ENCODE assay signal across 7 mouse cellular contexts in the genomic region with DNA sequence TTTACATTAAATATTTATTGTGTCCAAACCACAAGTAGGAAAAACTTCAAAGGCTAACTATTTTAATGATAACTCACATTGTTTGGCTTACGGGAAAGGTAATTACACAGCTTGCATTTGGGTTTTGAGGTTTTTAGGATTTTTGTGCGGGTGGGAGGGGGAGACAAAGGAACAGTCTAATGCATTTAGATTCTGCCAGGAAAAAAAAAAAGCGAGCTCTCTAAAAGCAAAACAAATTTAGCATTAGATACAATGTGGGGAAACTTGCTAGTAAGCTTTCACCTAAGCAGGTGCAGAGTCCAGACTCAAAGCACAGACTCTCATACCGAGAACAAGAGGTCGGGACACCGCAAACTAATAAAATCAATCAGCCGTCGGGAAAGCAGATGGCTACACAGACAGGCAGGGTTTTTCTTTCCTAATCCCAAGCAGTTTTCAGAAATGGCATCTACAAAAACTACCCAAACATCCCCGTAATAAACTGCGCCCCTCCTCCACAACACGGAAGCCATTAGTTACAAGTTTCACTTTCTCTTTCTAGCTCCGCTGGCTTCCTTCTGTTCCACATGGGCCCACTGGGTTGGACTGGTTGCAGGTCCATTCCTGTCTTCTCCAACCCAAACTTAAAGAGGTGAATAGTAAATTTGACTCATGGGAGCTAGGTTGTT. TPM values are rescaled to one million over a fixed set of nuclear protein-coding genes. Genes with fewer than 3 reads are reported as not detected.
DNase-seq lines count a peak whose midpoint lies in the region; ATAC-seq and TF ChIP-seq lines count a peak whose summit lies in the region.

No protein-coding gene starts in this region.

- H3K9me3 ChIP-seq in kidney, postnatal 0 days (replicated peaks; ENCODE audit: low read length) = no peaks in the 10 kb centered on the region
- no peaks in the 10 kb centered on the region for H3K9me3 ChIP-seq in hindbrain, embryonic 12.5 days (replicated peaks)

- H3ac ChIP-seq in C2C12 (ENCODE audit: control insufficient read depth, insufficient read length, low read depth) = peak overlapping the region; percentile 21

- ATAC-seq in erythroblast, adult 5-6 weeks (replicated peaks; ENCODE audit: low FRiP score, poor library complexity, severe bottlenecking) = peak; percentile 79
- ATAC-seq in kidney, postnatal 0 days (replicated peaks; ENCODE audit: low FRiP score, low read depth) = no peak
- peak; percentile 67 for ATAC-seq in megakaryocyte progenitor cell, adult 5-6 weeks (replicated peaks; ENCODE audit: poor library complexity)
- ATAC-seq in hindbrain, embryonic 12.5 days (ENCODE audit: low FRiP score) = no peak

- TF ChIP-seq CTCF in C2C12 (IDR thresholded peaks at IDR 0.05; ENCODE audit: control insufficient read depth, insufficient read depth, insufficient read length) = no peak
- no peak for TF ChIP-seq CTCF in kidney, postnatal 0 days (IDR thresholded peaks at IDR 0.05; ENCODE audit: low read depth)

- peaks cover 38% of the 10 kb centered on the region for H3K79me2 ChIP-seq in C2C12 (ENCODE audit: control insufficient read depth, insufficient read depth)

- no peaks in the 10 kb centered on the region for H3K27me3 ChIP-seq in C2C12 (ENCODE audit: control insufficient read depth, insufficient read depth, insufficient read length)
- no peaks in the 10 kb centered on the region for H3K27me3 ChIP-seq in kidney, postnatal 0 days (ENCODE audit: insufficient read depth, low read length)
- H3K27me3 ChIP-seq in hindbrain, embryonic 12.5 days = no peaks in the 10 kb centered on the region

- peak overlapping the region; percentile 19; the same call in 1 of the 2 replicates for H3K9ac ChIP-seq in kidney, postnatal 0 days (ENCODE audit: low read depth, low read length)
- no peak overlapping the region for H3K9ac ChIP-seq in hindbrain, embryonic 12.5 days

- H3K36me3 ChIP-seq in C2C12 (ENCODE audit: control insufficient read depth, insufficient read depth) = no peaks in the 10 kb centered on the region
- H3K36me3 ChIP-seq in kidney, postnatal 0 days (ENCODE audit: insufficient read depth, low read length) = no peaks in the 10 kb centered on the region
- no peaks in the 10 kb centered on the region for H3K36me3 ChIP-seq in hindbrain, embryonic 12.5 days

- peak overlapping the region; percentile 63 for H3K27ac ChIP-seq in kidney, postnatal 0 days
- no peak overlapping the region for H3K27ac ChIP-seq in hindbrain, embryonic 12.5 days

- peaks cover 2% of the 10 kb centered on the region for H3K79me3 ChIP-seq in C2C12 (ENCODE audit: low read depth)

- WGBS in kidney, postnatal 0 days = 21% methylated on average over 12 of the region's 12 CpGs
- 74% methylated on average over 12 of the region's 12 CpGs for WGBS in hindbrain, embryonic 12.5 days

- H3K4me1 ChIP-seq in kidney, postnatal 0 days (replicated peaks; ENCODE audit: insufficient read depth, low read length) = no peaks in the 10 kb centered on the region
- no peaks in the 10 kb centered on the region for H3K4me1 ChIP-seq in hindbrain, embryonic 12.5 days

- H3K4me3 ChIP-seq in C2C12 (ENCODE audit: insufficient read depth, poor library complexity, severe bottlenecking) = peak overlapping the region; percentile 16
- peak overlapping the region; percentile 37 for H3K4me3 ChIP-seq in kidney, postnatal 0 days (replicated peaks; ENCODE audit: low read depth, low read length)
- H3K4me3 ChIP-seq in hindbrain, embryonic 12.5 days = no peak overlapping the region

- H3K4me2 ChIP-seq in kidney, postnatal 0 days (ENCODE audit: low read length) = peak overlapping the region; percentile 53
- no peak overlapping the region for H3K4me2 ChIP-seq in hindbrain, embryonic 12.5 days (replicated peaks)

- peak; percentile 77 for DNase-seq in 416B (ENCODE audit: low read depth)
- peak; percentile 84 for DNase-seq in kidney, postnatal 0 days (ENCODE audit: low spot score)
- peak; percentile 56 to 65 for DNase-seq in thymus, postnatal 36 days

TF ChIP-seq in C2C12, 6 proteins besides CTCF, POLR2A, EP300 and RAD21:
- no peak for TF ChIP-seq USF1 (IDR thresholded peaks at IDR 0.05; ENCODE audit: low read depth)

RNA-seq across cellular contexts. Expression of gene Stat3, which starts 8.0 kb away (rescaled TPM):
- 36.1 TPM for polyA plus RNA-seq in C2C12 (2012; fragmentation: generic; extraction: Trizol)
- total RNA-seq in erythroblast, adult 5-6 weeks (2015; ENCODE audit: low replicate concordance) = 16.7 and 43.4 TPM in 2 replicates
- 37.8 and 51.4 TPM in 2 replicates for total RNA-seq in erythroblast, adult 5-6 weeks (2017; ENCODE audit: low replicate concordance)
- 48.0 and 51.8 TPM in 2 replicates for polyA plus RNA-seq in kidney, postnatal 0 days (2015; fragmentation: Nextera tagmentation; extraction: Ambion mirVana)
- total RNA-seq in megakaryocyte progenitor cell, adult 5-6 weeks (2015) = 38.3 and 38.6 TPM in 2 replicates
- total RNA-seq in megakaryocyte progenitor cell, adult 5-6 weeks (2017) = 78.6 and 85.3 TPM in 2 replicates
- 41.4 and 47.4 TPM in 2 replicates for polyA plus RNA-seq in hindbrain, embryonic 12.5 days (2016; fragmentation: Nextera tagmentation; extraction: Ambion mirVana)

RNA-seq across cellular contexts. Expression of gene Cavin1, which starts 39.3 kb away (rescaled TPM):
- polyA plus RNA-seq in C2C12 (2012; fragmentation: generic; extraction: Trizol) = 418 TPM
- 0.63 TPM in 1 of 2 replicates, not detected in the other for total RNA-seq in erythroblast, adult 5-6 weeks (2015; ENCODE audit: low replicate concordance)
- 1.1 TPM in 1 of 2 replicates, not detected in the other for total RNA-seq in erythroblast, adult 5-6 weeks (2017; ENCODE audit: low replicate concordance)
- polyA plus RNA-seq in kidney, postnatal 0 days (2015; fragmentation: Nextera tagmentation; extraction: Ambion mirVana) = 143 and 156 TPM in 2 replicates
- 0.51 and 1.7 TPM in 2 replicates for total RNA-seq in megakaryocyte progenitor cell, adult 5-6 weeks (2015)
- 1.4 and 2.5 TPM in 2 replicates for total RNA-seq in megakaryocyte progenitor cell, adult 5-6 weeks (2017)
- 51.4 and 63.2 TPM in 2 replicates for polyA plus RNA-seq in hindbrain, embryonic 12.5 days (2016; fragmentation: Nextera tagmentation; extraction: Ambion mirVana)

Comparison
In these comparisons a context has a peak if more than half of its experiments do, and no peak if none do; other contexts are left out.
1. ATAC-seq: peak in erythroblast, adult 5-6 weeks (single experiment) and megakaryocyte progenitor cell, adult 5-6 weeks (single experiment); none in kidney, postnatal 0 days (single experiment) and hindbrain, embryonic 12.5 days (single experiment).
2. Peak in every context shown above with its lines, with median percentiles within 50 percentile points of each other: DNase-seq.